Mouse (Mus musculus): ENCODE measurements around the gene Fam49a.

- TF ChIP-seq GATA1 (IDR thresholded peaks at IDR 0.05; ENCODE audit: borderline replicate concordance, low read length) (no peak), FLI1 (IDR thresholded peaks at IDR 0.05; ENCODE audit: low read length) (no peak)
Observed at GRCm38 (mm10) chr12:12236978-12237377, 25.0 kb upstream of the Fam49a start.

Data from megakaryocyte, embryonic 14.5 days (primary cell).